Mouse (Mus musculus) embryo, embryonic 10 days (tissue): ENCODE measurements at regions not wholly inside any gene's neighbourhood (a gene's known extent, or its start where the extent isn't known, plus 50 kb on each side); places are given as distances from the start of the nearest gene placed in this dataset.
A peak's percentile ranks its signal among the peaks of the same experiment; 100 is the strongest.

ENCODE experiments used
- DNase-seq: peaks from one replicate; pipeline ENCODE4 v3.0.0-alpha.2; 2015; ENCODE audit warnings: low spot score

DNA sequence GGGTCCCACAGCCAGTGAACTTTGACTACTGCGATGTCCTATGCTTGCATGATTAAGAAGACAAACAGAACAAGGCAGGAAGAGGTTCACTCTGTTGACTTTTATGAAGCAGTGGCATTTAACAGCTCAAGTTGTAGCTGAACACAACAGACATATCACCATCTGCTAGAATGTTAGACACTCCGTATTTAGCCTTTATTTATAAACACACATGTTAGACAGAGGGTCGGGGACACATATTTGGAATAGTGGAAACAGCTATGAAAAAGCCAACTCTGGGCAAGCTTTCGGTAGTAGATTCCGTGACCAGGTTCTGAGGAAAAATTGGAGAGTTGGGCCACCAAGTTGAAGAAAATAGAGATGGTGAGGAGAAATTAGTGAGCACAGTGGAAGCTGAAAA is 775.6 kb upstream of the Fam98a start:
- DNase-seq: no peak

DNA sequence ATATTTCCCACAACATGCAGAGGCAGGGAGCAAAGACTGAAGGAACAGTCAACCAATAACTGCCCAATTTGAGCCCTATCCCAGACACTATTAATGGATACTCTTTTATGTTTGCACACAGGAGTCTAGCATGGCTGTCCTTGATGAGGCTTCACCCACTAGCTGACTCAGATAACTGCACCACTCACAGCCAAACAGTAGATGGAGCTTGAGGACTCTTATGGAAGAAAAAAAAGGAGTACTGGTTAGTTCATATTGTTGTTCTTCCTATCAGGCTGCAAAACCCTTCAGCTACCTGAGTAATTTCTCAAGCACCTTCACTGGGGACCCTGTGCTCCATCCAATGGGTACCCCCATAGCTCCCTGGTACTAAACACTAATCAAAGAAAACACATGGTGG is 742.9 kb upstream of the Fam98a start:
- DNase-seq: peak; percentile 7
